Mouse (Mus musculus): ENCODE results near the gene 4930402H24Rik. TPM values are rescaled to one million over a fixed set of nuclear protein-coding genes. Genes with fewer than 3 reads are reported as not detected.

4930402H24Rik gene
- total and polyA plus RNA-seq, 2 experiments from 2014 or later, result 57.6 to 131 TPM

GRCm38 (mm10) chr2:130693563-130693962 is 212.6 kb downstream of the 4930402H24Rik start:
- Histone ChIP-seq H3K4me1 (ENCODE audit: insufficient read depth, low read length) (peaks cover 4% of the 10 kb centered on the region; the same call in 1 of the 2 replicates), H3K27ac (no peak overlapping the region), H3K4me3 (ENCODE audit: low read length) (no peak overlapping the region), H3K27me3 (ENCODE audit: insufficient read depth, low read length) (0 out of 2 replicates have a peak, but pooled peaks cover 10% of the 10 kb centered on the region), H3K4me2 (ENCODE audit: low read depth, low read length) (no peak overlapping the region), H3K36me3 (ENCODE audit: insufficient read depth, low read length) (no peaks in the 10 kb centered on the region), H3K9ac (replicated peaks; ENCODE audit: low read length) (no peak overlapping the region), H3K9me3 (ENCODE audit: low read length) (no peaks in the 10 kb centered on the region)
- 48% methylated on average over 3 of the region's 3 CpGs for WGBS
- no peak for DNase-seq (ENCODE audit: low spot score)
- no peak for TF ChIP-seq CTCF (IDR thresholded peaks at IDR 0.05; ENCODE audit: low read depth)
- ATAC-seq, result no peak

DNA sequence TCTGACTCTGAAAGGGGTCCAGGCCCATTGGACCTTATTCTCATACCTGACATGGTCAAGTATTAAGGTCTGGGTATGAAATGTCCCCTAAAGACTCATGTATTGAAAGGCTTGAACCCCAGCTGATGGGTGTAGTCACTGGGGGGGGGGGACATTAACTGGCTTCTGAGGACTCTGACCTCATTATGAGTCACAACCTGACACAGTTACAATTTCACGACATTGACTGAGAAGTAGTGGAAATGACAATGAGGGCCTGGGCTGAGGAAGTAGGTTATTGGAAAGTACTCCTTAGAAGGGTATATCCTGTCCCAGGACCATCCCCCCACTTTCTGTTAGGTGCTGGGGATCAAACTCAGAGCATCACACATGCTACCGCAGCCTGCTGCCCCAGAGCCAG is 217.2 kb downstream of the 4930402H24Rik start:
- no peak for TF ChIP-seq CTCF (IDR thresholded peaks at IDR 0.05; ENCODE audit: low read depth)
- Histone ChIP-seq H3K4me1 (ENCODE audit: insufficient read depth, low read length) (no peaks in the 10 kb centered on the region), H3K27ac (no peak overlapping the region), H3K27me3 (ENCODE audit: insufficient read depth, low read length) (no peaks in the 10 kb centered on the region), H3K9me3 (ENCODE audit: low read length) (no peaks in the 10 kb centered on the region), H3K4me2 (ENCODE audit: low read depth, low read length) (no peak overlapping the region), H3K4me3 (ENCODE audit: low read length) (no peak overlapping the region), H3K9ac (replicated peaks; ENCODE audit: low read length) (no peak overlapping the region), H3K36me3 (ENCODE audit: insufficient read depth, low read length) (no peaks in the 10 kb centered on the region)
- WGBS, result 84% methylated on average over 2 of the region's 2 CpGs
- no peak for DNase-seq (ENCODE audit: low spot score)
- ATAC-seq, result no peak

DNA sequence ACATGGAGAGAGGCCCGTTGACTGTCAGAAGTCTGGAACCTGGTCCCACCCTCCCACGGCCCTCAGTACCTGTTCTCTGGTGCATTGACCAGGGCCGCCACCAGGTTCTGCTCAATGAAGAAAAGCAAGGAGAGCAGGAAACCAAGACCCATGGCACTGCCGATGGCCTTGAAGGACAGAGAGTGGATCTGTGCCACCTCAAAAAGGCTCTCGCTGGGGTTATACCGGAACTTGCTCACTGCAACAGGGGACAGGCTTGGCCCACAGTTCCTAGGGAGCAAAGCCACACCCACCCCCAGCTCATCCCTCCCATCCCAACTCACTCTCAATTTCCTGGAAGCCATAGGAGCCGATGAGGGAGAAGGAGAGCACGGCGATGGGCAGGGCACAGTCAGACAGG is 220.8 kb downstream of the 4930402H24Rik start:
- Histone ChIP-seq H3K36me3 (ENCODE audit: insufficient read depth, low read length) (peaks cover 16% of the 10 kb centered on the region), H3K27me3 (ENCODE audit: insufficient read depth, low read length) (no peaks in the 10 kb centered on the region), H3K27ac (no peak overlapping the region), H3K4me1 (ENCODE audit: insufficient read depth, low read length) (no peaks in the 10 kb centered on the region), H3K4me2 (ENCODE audit: low read depth, low read length) (no peak overlapping the region), H3K9ac (replicated peaks; ENCODE audit: low read length) (no peak overlapping the region), H3K4me3 (ENCODE audit: low read length) (no peak overlapping the region), H3K9me3 (ENCODE audit: low read length) (no peaks in the 10 kb centered on the region)
- ATAC-seq (no peak), DNase-seq (ENCODE audit: low spot score) (no peak)
- 91% methylated on average over 9 of the region's 9 CpGs for WGBS
- TF ChIP-seq CTCF (IDR thresholded peaks at IDR 0.05; ENCODE audit: low read depth), result no peak

DNA sequence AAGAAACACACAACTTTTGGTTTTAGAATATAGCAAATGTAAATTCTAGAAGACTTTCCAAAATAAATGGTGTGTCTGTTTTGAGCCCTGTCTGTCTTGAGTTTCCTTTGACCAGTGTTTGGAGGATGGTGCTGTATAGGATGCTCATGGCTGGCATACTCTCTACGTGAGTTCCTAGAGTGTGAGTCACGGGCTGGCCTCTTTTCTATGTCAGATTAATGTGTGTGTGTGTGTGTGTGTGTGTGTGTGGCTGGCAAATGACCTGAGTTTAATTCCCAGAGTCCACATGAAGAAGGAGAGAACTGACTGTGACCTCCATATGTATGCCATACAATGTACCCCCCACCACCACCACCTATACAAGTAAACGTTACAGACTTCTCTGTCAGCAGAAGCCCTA is 224.7 kb downstream of the 4930402H24Rik start:
- Histone ChIP-seq H3K27ac (no peak overlapping the region), H3K27me3 (ENCODE audit: insufficient read depth, low read length) (no peaks in the 10 kb centered on the region), H3K4me1 (ENCODE audit: insufficient read depth, low read length) (no peaks in the 10 kb centered on the region), H3K36me3 (ENCODE audit: insufficient read depth, low read length) (peaks cover 52% of the 10 kb centered on the region), H3K9ac (replicated peaks; ENCODE audit: low read length) (no peak overlapping the region), H3K9me3 (ENCODE audit: low read length) (no peaks in the 10 kb centered on the region), H3K4me2 (ENCODE audit: low read depth, low read length) (no peak overlapping the region), H3K4me3 (ENCODE audit: low read length) (no peak overlapping the region)
- ATAC-seq, result no peak
- DNase-seq (ENCODE audit: low spot score), result no peak
- no peak for TF ChIP-seq CTCF (IDR thresholded peaks at IDR 0.05; ENCODE audit: low read depth)
- WGBS, result 73% methylated on average over 3 of the region's 3 CpGs

GRCm38 (mm10) chr2:130679899-130680298 is 226.3 kb downstream of the 4930402H24Rik start:
- 88% methylated on average over 6 of the region's 6 CpGs for whole genome bisulfite sequencing
- no peaks in the 10 kb centered on the region for H3K27me3 ChIP-seq (ENCODE audit: insufficient read depth, low read length)

DNA sequence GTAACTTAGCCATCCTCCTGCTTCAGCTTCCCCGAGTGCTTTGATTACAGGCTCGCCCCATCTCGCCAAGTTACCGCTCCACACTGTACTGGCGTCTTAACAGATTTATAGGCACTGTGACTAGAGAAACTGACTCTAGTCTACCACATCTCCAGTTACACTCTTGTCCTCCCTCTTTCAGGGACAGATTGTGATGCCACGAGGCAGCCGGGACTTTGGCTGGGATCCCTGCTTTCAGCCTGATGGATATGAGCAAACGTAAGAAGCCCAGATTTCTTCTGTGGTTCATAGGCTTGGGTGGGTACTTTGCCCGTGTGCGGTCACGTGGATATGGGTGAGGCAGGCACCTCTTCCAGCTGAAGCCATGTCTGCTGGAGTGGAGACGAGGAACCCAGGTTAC is 227.1 kb downstream of the 4930402H24Rik start:
- DNase-seq (ENCODE audit: low spot score) (no peak), ATAC-seq (no peak)
- TF ChIP-seq CTCF (IDR thresholded peaks at IDR 0.05; ENCODE audit: low read depth), result no peak
- Histone ChIP-seq H3K27ac (no peak overlapping the region), H3K27me3 (ENCODE audit: insufficient read depth, low read length) (no peaks in the 10 kb centered on the region), H3K4me2 (ENCODE audit: low read depth, low read length) (no peak overlapping the region), H3K4me3 (ENCODE audit: low read length) (no peak overlapping the region), H3K36me3 (ENCODE audit: insufficient read depth, low read length) (peaks cover 72% of the 10 kb centered on the region), H3K9me3 (ENCODE audit: low read length) (no peaks in the 10 kb centered on the region), H3K9ac (replicated peaks; ENCODE audit: low read length) (no peak overlapping the region), H3K4me1 (ENCODE audit: insufficient read depth, low read length) (no peaks in the 10 kb centered on the region)
- 94% methylated on average over 12 of the region's 12 CpGs for WGBS

More at GRCm38 (mm10) chr2:130679899-130680298, 226.3 kb downstream of the 4930402H24Rik start:
- Histone ChIP-seq H3K9ac (replicated peaks; ENCODE audit: low read length) (no peak overlapping the region), H3K4me3 (ENCODE audit: low read length) (no peak overlapping the region), H3K4me1 (ENCODE audit: insufficient read depth, low read length) (no peaks in the 10 kb centered on the region), H3K9me3 (ENCODE audit: low read length) (no peaks in the 10 kb centered on the region), H3K36me3 (ENCODE audit: insufficient read depth, low read length) (peaks cover 68% of the 10 kb centered on the region), H3K27ac (no peak overlapping the region), H3K4me2 (ENCODE audit: low read depth, low read length) (no peak overlapping the region)
- ATAC-seq (no peak), DNase-seq (ENCODE audit: low spot score) (no peak)
- no peak for TF ChIP-seq CTCF (IDR thresholded peaks at IDR 0.05; ENCODE audit: low read depth)

DNA sequence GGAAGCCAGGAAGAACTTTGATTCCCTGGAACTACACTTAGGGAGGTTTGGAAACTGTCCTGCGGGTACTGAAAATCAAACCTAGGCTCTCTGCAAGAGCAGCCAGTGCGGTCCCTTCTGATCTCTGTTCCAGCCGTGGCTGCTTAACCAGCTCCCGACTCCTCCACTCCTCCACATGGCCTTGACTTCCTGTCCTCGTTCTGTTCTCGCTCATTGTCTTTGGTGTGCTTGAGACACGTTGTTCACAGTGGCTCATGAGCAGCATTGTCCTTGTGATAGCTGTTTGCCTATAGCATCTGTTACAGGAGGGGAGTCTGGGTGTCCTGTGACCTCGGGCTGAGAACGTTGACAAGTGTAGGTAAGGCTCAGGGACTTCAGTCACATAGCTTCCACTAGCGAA is 229.0 kb downstream of the 4930402H24Rik start:
- no peak for ATAC-seq
- H3K36me3 ChIP-seq (ENCODE audit: insufficient read depth, low read length), result peaks cover 70% of the 10 kb centered on the region
- H3K9me3 ChIP-seq (ENCODE audit: low read length), result no peaks in the 10 kb centered on the region
- H3K4me2 ChIP-seq (ENCODE audit: low read depth, low read length), result no peak overlapping the region
- no peaks in the 10 kb centered on the region for H3K27me3 ChIP-seq (ENCODE audit: insufficient read depth, low read length)
- TF ChIP-seq CTCF (IDR thresholded peaks at IDR 0.05; ENCODE audit: low read depth), result no peak
- H3K9ac ChIP-seq (replicated peaks; ENCODE audit: low read length), result no peak overlapping the region
- H3K4me1 ChIP-seq (ENCODE audit: insufficient read depth, low read length), result no peaks in the 10 kb centered on the region
- H3K27ac ChIP-seq, result no peak overlapping the region
- H3K4me3 ChIP-seq (ENCODE audit: low read length), result no peak overlapping the region
- no peak for DNase-seq (ENCODE audit: low spot score)
- WGBS, result 91% methylated on average over 10 of the region's 10 CpGs

Data from hindbrain, postnatal 0 days (tissue).